Mouse (Mus musculus) neural tube, embryonic 12.5 days (tissue): Measurements from ENCODE around the gene Spag7. TPM values are rescaled to one million over a fixed set of nuclear protein-coding genes. Genes with fewer than 3 reads are reported as not detected.

Experiments
- ATAC-seq: fragments of 200-750 bp; cut with Nextera tagmentation; 2 replicates; pipeline ENCODE4 v1.8.0; 2017; ENCODE audit warnings: low read depth, mild to moderate bottlenecking, moderate TSS enrichment, moderate library complexity; ENCODE audit not compliant: low FRiP score
- H3K27ac ChIP-seq: fragments of 300-500 bp; sonication (generic); 2 replicates; pipeline ENCODE4 v1.5.1; 2016
- H3K27me3 ChIP-seq: fragments of 300-500 bp; sonication (generic); replicated peaks from 2 replicates; pipeline ENCODE4 v1.6.1; 2016; ENCODE audit warnings: mild to moderate bottlenecking
- H3K36me3 ChIP-seq: fragments of 300-500 bp; sonication (generic); 2 replicates; pipeline ENCODE4 v1.6.1; 2016; ENCODE audit warnings: mild to moderate bottlenecking
- H3K4me1 ChIP-seq: fragments of 300-500 bp; sonication (generic); 2 replicates; pipeline ENCODE4 v1.6.1; 2016
- H3K4me2 ChIP-seq: fragments of 300-500 bp; sonication (generic); replicated peaks from 2 replicates; pipeline ENCODE4 v1.6.1; 2016; ENCODE audit warnings: mild to moderate bottlenecking
- H3K4me3 ChIP-seq: fragments of 300-500 bp; sonication (generic); 2 replicates; pipeline ENCODE4 v1.5.1; 2016
- H3K9ac ChIP-seq: fragments of 300-500 bp; sonication (generic); 2 replicates; pipeline ENCODE4 v1.6.1; 2016; ENCODE audit warnings: mild to moderate bottlenecking
- H3K9me3 ChIP-seq: fragments of 300-500 bp; sonication (generic); 2 replicates; pipeline ENCODE4 v1.6.1; 2016; ENCODE audit warnings: mild to moderate bottlenecking
- WGBS: fragments of 180-500 bp; shearing (Covaris S2); methylation state at CpG from one replicate; pipeline ENCODE4 v1.1.7; 2016; 5-methylcytosine and 5-hydroxymethylcytosine counted together
- polyA plus RNA-seq: library from polyadenylated mRNA; unstranded; fragments of >200 nt; fragmentation: Nextera tagmentation; extraction: Ambion mirVana; gene quantifications from 2 replicates; pipeline ENCODE4 v1.2.1, GENCODE M21; 2016

Spag7 gene
- polyA plus RNA-seq, 1 experiment from 2014 or later, result 154 TPM

DNA sequence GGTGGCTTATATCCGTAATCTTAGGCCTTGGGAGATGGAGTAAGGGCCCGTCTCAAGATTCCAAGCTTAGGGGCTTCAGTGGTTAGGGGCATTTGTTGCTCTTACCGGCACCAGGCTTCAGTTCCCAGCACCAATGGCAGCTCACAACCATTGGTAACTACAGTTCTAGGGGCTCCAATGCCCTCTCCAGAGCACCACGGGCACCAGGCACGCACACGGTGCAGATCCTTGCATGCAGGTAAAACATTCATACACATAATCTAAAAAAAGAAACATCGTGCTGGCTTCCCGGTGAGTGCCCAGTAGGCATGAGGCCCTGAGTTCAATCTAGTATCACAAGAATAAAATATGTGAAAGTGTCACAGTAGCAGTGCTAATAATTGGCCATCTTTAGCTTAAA, 6.1 kb downstream of the Spag7 start:
- ATAC-seq, result no peak
- 92% methylated on average over 8 of the region's 8 CpGs for WGBS
- no peak overlapping the region for H3K4me3 ChIP-seq

DNA sequence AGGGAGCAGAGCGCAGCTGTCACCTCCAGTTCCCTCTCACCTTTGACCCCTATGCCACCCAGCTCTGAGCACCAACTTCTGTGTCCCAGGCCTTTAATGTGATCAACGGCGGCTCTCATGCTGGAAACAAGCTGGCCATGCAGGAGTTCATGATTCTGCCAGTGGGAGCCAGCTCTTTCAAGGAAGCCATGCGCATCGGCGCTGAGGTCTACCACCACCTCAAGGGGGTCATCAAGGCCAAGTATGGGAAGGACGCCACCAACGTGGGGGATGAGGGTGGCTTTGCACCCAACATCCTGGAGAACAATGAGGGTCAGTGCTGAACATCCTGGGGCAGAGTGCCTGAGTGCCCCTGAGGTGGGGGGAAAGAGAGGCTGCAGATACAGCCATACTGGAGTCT, 8.6 kb downstream of the Spag7 start:
- ATAC-seq, result no peak
- Histone ChIP-seq H3K27ac (no peak overlapping the region), H3K36me3 (peaks cover 42% of the 10 kb centered on the region), H3K9me3 (no peaks in the 10 kb centered on the region), H3K9ac (no peak overlapping the region), H3K4me3 (no peak overlapping the region), H3K4me1 (peaks cover 15% of the 10 kb centered on the region), H3K27me3 (no peaks in the 10 kb centered on the region), H3K4me2 (no peak overlapping the region)
- WGBS, result 91% methylated on average over 8 of the region's 8 CpGs

More for the DNA sequence above, 6.1 kb downstream of the Spag7 start:
- Histone ChIP-seq H3K9ac (no peak overlapping the region), H3K36me3 (peaks cover 56% of the 10 kb centered on the region), H3K9me3 (no peaks in the 10 kb centered on the region), H3K27ac (no peak overlapping the region), H3K27me3 (no peaks in the 10 kb centered on the region), H3K4me2 (no peak overlapping the region), H3K4me1 (peaks cover 8% of the 10 kb centered on the region)

DNA sequence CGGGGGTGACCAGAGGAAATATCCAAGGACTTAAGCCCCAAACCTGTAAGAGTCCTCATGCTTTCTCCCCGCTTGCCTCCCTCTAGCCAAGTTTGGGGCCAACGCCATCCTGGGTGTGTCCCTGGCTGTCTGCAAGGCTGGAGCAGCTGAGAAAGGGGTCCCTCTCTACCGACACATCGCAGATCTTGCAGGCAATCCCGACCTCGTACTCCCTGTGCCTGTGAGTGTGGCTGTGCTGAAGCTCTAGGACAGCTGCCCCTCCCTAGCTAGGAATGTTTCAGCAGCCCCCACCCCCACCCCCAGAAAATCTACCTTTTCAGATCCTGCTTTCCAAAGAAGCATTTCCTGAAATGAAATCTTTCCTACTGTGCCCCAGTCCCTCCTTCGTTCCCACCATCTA, 10.3 kb downstream of the Spag7 start:
- H3K27ac ChIP-seq, result no peak overlapping the region
- ATAC-seq, result no peak
- WGBS, result 82% methylated on average over 8 of the region's 8 CpGs

DNA sequence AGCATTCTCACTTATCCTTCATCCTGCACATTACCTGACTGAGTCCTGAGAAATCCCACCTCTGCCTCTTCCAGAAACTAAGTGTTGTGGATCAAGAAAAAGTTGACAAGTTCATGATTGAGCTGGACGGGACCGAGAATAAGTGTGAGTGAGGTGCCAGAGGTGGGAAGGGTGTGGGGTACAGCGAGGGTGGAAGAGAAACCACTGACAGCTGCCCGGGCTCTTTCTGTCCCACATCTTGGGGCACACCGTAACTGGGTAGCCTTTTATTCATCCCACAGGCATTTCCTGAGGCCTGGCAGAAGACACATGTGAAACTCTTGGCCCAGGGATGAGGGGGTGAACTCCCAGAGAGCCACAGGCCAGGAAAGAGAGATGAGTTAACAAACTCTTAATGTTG, 10.7 kb downstream of the Spag7 start:
- no peak for ATAC-seq
- whole genome bisulfite sequencing, result 91% methylated on average over 5 of the region's 5 CpGs
- Histone ChIP-seq H3K36me3 (peaks cover 24% of the 10 kb centered on the region), H3K4me1 (peaks cover 19% of the 10 kb centered on the region), H3K4me3 (no peak overlapping the region), H3K27me3 (no peaks in the 10 kb centered on the region), H3K4me2 (no peak overlapping the region), H3K9ac (no peak overlapping the region), H3K9me3 (no peaks in the 10 kb centered on the region), H3K27ac (no peak overlapping the region)

More for the DNA sequence above, 10.3 kb downstream of the Spag7 start:
- H3K27me3 ChIP-seq, result no peaks in the 10 kb centered on the region
- H3K36me3 ChIP-seq, result peaks cover 28% of the 10 kb centered on the region
- H3K4me2 ChIP-seq, result no peak overlapping the region
- H3K4me1 ChIP-seq, result peaks cover 19% of the 10 kb centered on the region
- H3K9me3 ChIP-seq, result no peaks in the 10 kb centered on the region
- H3K9ac ChIP-seq, result no peak overlapping the region
- H3K4me3 ChIP-seq, result no peak overlapping the region

DNA sequence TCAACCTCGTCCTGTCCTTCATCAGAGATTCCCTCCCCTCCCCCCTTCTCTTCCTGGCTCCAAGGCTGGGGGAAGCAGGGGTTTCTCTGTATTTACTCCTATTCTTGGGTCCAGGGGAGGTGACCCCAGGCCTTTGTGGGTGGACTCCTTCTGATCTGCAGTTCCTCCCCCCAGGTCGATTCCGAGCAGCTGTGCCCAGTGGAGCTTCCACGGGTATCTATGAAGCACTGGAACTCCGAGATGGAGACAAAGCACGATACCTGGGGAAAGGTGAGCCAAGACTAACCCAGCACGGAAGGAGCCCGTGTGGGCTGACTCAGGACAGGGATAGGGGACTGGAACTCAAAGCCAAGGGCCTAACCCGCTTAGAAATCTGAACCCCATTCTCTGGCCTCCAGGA, 11.2 kb downstream of the Spag7 start:
- peaks cover 22% of the 10 kb centered on the region for H3K4me1 ChIP-seq
- H3K9me3 ChIP-seq, result no peaks in the 10 kb centered on the region
- no peak overlapping the region for H3K27ac ChIP-seq
- no peak overlapping the region for H3K9ac ChIP-seq
- no peak overlapping the region for H3K4me3 ChIP-seq
- ATAC-seq, result no peak
- peaks cover 19% of the 10 kb centered on the region for H3K36me3 ChIP-seq
- 64% methylated on average over 9 of the region's 9 CpGs for WGBS
- no peaks in the 10 kb centered on the region for H3K27me3 ChIP-seq
- no peak overlapping the region for H3K4me2 ChIP-seq

DNA sequence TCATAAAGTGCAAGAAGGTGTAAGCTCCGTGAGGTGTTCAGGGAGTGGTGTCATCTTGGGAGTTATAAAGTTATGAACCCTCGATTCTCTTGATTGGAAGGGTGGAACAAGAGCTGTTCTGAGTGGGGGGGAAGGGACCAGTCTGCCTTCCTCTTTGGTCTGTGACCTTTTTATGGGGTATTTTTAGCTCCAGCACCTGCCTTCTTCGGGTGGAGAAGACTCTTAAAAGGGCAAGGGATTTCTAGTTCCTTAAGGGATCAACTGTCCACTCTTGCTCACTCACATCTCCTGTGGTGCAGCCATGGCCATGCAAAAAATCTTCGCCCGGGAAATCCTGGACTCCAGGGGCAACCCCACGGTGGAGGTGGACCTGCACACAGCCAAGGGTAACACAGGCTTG, 11.6 kb downstream of the Spag7 start:
- Histone ChIP-seq H3K36me3 (peaks cover 16% of the 10 kb centered on the region), H3K9ac (no peak overlapping the region), H3K4me1 (peaks cover 26% of the 10 kb centered on the region), H3K4me3 (no peak overlapping the region), H3K9me3 (no peaks in the 10 kb centered on the region), H3K27me3 (no peaks in the 10 kb centered on the region), H3K4me2 (no peak overlapping the region), H3K27ac (no peak overlapping the region)
- WGBS, result 52% methylated on average over 6 of the region's 6 CpGs
- no peak for ATAC-seq

DNA sequence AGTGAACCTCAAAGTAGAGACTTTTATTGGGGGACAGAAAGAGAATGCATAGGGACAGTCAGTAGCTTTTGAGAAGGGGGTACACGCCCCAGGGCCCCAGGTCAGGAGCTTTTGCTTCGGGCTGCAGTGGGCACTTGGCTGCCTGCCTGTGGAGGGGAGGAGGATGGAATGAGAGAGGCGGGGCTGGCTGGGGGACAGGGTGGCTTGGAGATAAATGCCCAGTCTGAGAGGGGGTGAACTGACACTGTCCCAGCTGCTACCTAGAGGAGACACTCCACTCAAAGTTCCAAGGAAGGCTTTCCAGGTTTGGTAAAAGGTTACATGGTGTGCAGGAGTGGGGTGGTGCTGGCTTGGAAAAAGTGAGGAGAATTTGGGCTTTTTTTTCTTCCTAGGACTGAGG, 12.3 kb downstream of the Spag7 start, which contains the start of gene Eno3:
Gene Eno3 (plus strand): TSS at position 239 of the 400 bp plus-strand sequence.
- peak within 1 kb of the TSS; percentile 74; the same call in 1 of the 2 replicates for H3K27ac ChIP-seq
- H3K4me1 ChIP-seq, result peaks cover 32% of the 10 kb centered on the region
- 4% methylated on average over 3 of the region's 3 CpGs for WGBS

DNA sequence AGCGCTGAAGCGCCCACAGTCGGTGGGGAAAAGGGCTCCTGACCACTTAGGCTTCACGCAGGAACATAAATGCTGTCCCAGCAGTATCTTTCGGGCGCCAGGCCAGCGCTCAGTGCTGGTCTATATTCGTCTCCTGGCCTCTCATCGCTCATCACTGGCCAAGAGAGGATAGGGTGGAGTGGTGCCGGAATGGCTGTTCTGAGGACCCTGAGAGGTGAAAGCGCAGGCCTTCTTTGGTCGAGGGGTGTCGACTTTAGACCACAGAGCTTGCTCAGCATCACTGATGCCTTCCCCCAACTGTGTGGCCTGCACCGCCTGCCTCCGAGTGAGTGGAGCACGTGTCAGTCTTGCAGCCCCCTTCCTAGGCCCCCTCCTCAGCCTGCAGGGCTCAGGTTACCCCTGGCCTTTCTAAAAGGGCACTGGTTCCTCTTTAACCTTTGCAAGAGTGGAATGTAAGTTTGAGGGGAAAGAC, 12.7 kb downstream of the Spag7 start:
- H3K27ac ChIP-seq, result no peak overlapping the region
- peak overlapping the region; percentile 97 for H3K4me2 ChIP-seq
- H3K4me3 ChIP-seq, result peak overlapping the region; percentile 98
- WGBS, result 4% methylated on average over 16 of the region's 16 CpGs
- H3K36me3 ChIP-seq, result peaks cover 17% of the 10 kb centered on the region
- peaks cover 35% of the 10 kb centered on the region for H3K4me1 ChIP-seq
- ATAC-seq, result no peak
- no peaks in the 10 kb centered on the region for H3K9me3 ChIP-seq
- peak overlapping the region; percentile 97; the same call in 1 of the 2 replicates for H3K9ac ChIP-seq
- H3K27me3 ChIP-seq, result no peaks in the 10 kb centered on the region

More for the DNA sequence above, 12.3 kb downstream of the Spag7 start, which contains the start of gene Eno3:
- Histone ChIP-seq H3K27me3 (no peaks in the 10 kb centered on the region), H3K9ac (peak within 1 kb of the TSS; percentile 97), H3K36me3 (peaks cover 16% of the 10 kb centered on the region), H3K4me2 (peak within 1 kb of the TSS; percentile 97), H3K9me3 (no peaks in the 10 kb centered on the region), H3K4me3 (peak within 1 kb of the TSS; percentile 98)
- no peak for ATAC-seq

DNA sequence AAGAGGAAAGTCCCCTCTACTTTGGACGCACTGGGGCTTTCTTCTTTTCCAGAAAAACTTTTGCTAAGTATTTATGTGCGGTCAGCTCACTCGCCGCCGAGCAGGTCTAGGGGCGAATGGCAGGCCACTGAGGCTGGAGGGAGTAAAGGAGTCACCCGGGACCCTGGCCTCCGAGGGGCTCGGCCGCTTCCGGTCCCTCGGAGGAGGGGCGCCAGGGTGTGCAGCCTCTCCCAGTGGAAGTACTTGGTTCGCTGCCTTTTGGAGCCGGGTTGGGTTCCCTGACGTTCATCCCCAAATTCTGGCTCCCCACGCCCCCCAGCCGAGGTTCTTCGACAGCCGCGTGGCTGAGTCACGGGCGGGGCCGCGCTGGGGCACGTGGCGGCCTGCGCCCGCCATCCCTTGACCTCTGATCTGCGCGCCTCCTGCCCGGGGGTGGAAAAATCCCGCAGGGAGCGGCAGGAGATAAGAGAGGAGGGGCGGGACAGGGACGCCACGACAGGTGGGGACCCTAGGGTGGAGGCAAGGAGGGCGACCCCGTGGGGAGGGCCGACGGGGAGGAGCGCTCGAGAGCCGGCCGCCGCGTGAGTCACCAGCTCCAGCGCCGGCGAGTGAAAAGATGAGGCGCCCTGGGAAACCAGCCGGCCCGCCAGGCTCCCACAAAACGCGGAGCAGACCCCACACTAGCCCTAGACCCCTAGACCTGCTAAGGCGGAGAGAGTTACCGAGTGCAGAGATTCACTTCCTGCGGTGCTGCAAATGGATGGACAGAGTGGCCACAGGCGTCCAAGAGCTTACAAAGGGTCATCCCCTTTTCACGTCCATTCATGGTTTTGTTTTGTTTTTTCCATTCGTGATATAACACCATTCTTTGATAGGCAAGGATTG, 13.4 kb downstream of the Spag7 start:
- peak overlapping the region; percentile 97 for H3K9ac ChIP-seq
- WGBS, result under 1% methylated on average over 61 of the region's 61 CpGs
- H3K27ac ChIP-seq, result peak overlapping the region; percentile 74
- peak overlapping the region; percentile 97 for H3K4me2 ChIP-seq
- no peaks in the 10 kb centered on the region for H3K9me3 ChIP-seq
- peaks cover 19% of the 10 kb centered on the region for H3K36me3 ChIP-seq
- no peaks in the 10 kb centered on the region for H3K27me3 ChIP-seq
- peaks cover 38% of the 10 kb centered on the region for H3K4me1 ChIP-seq
- peak overlapping the region; percentile 98 for H3K4me3 ChIP-seq
- peak; percentile 23; the same call in 1 of the 2 replicates for ATAC-seq

DNA sequence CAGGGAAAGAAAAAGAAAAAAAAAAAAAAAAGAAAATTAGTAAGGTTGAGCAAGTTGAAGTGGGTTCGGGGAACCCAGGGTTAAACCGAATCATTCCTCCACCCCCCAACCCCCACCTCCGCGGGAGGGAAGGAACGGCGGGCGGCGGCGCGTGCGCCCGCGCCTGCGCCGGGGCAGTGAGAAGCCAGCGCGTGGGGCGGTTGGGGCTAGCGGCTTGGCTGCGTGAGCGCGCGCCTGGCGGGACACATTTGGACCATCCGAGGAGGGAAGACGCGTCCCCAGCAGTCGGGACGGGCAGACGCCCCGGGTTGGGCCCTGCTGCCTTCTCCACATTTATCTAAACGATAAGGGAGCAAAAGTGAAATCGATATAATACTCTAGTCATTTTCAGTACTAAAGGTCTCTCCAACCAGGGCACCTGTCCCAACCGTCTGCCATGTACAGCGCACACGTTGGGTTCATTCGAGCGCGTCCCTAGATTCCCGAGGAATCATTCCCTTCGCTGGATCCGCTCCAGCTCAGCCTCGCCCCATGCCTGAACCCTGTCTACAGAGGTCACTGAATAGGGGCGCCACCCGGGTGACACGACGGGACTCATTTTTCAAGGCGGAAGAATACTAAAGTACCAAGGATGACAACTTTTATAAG, 14.2 kb downstream of the Spag7 start:
- Histone ChIP-seq H3K4me1 (peaks cover 41% of the 10 kb centered on the region), H3K4me2 (peak overlapping the region; percentile 97)

DNA sequence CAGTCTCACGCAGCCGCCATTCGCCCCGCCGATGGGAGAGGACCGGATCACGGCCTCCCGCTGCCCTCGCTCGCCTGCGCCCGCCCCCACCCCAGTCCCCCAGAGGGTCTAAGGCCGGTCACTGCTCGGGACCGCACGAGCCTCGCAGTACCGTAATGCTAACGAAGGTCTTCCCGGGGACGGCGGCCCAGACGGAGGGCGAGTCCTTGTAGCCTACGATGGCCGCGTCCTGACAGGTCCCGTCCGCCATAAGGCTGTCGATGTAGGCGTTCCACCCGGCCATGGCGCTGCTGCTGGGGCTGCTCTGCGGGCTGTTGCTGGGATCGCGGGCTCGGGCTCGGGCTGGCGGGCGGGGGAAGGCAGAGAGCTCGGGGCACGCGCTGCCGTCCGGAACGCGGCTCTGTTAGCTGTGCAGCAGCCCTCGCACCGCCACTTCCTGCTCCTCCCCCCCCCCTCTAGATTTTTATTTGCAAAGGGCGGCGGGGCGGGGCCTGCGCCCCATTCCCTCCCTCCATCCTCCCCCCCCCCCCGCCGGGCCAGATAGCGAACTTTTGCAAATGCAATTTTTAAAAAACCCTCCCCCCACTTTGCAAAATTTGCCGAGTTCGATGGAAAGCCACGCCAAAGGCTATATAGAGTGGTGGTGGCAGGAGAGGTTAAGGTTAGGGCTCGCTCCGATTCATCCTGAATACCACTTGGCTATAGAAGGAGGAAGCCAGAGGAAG, 14.9 kb downstream of the Spag7 start, which contains the start of gene Pfn1:
Gene Pfn1 (minus strand): TSS at position 447 of the 725 bp plus-strand sequence.
- Histone ChIP-seq H3K27me3 (no peaks in the 10 kb centered on the region), H3K36me3 (peaks cover 32% of the 10 kb centered on the region), H3K4me2 (peak within 1 kb of the TSS; percentile 97), H3K27ac (peak within 1 kb of the TSS; percentile 90), H3K4me1 (peaks cover 41% of the 10 kb centered on the region), H3K9ac (peak within 1 kb of the TSS; percentile 97), H3K9me3 (no peaks in the 10 kb centered on the region), H3K4me3 (peak within 1 kb of the TSS; percentile 98)
- WGBS, result under 1% methylated on average over 60 of the region's 61 CpGs
- ATAC-seq, result peak; percentile 46

More for the DNA sequence above, 14.2 kb downstream of the Spag7 start:
- peak; percentile 31 for ATAC-seq
- peak overlapping the region; percentile 90 for H3K27ac ChIP-seq
- H3K9me3 ChIP-seq, result no peaks in the 10 kb centered on the region
- peak overlapping the region; percentile 97 for H3K9ac ChIP-seq
- under 1% methylated on average over 48 of the region's 48 CpGs for WGBS
- H3K27me3 ChIP-seq, result no peaks in the 10 kb centered on the region
- peaks cover 25% of the 10 kb centered on the region for H3K36me3 ChIP-seq
- H3K4me3 ChIP-seq, result peak overlapping the region; percentile 98
